Mouse (Mus musculus) midbrain, postnatal 0 days (tissue): ENCODE results near the gene Gm8020. TPM values are rescaled to one million over a fixed set of nuclear protein-coding genes. Genes with fewer than 3 reads are reported as not detected.
"Not testable (repeated sequence)": the region's sequence is repeated elsewhere in the genome, so short reads cannot be mapped to it uniquely, and the experiment has no call there.

ENCODE experiments used
- ATAC-seq: fragments of 200-750 bp; cut with Nextera tagmentation; 2 replicates; pipeline ENCODE4 v1.8.0; 2017; ENCODE audit warnings: moderate number of reproducible peaks, mild to moderate bottlenecking, moderate TSS enrichment, moderate library complexity; ENCODE audit not compliant: low FRiP score
- DNase-seq: peaks from one replicate; pipeline ENCODE4 v3.0.0-alpha.2; 2015; ENCODE audit warnings: low spot score
- H3K27ac ChIP-seq: fragments of 300-500 bp; sonication (generic); 2 replicates; pipeline ENCODE4 v1.5.1; 2014; ENCODE audit warnings: low read depth, mild to moderate bottlenecking, low read length, mixed read lengths
- H3K27me3 ChIP-seq: fragments of 300-500 bp; sonication (generic); 2 replicates; pipeline ENCODE4 v1.6.1; 2014; ENCODE audit warnings: low read length, control low read depth, mixed read lengths; ENCODE audit not compliant: insufficient read depth
- H3K36me3 ChIP-seq: fragments of 300-500 bp; sonication (generic); 2 replicates; pipeline ENCODE4 v1.6.1; 2014; ENCODE audit warnings: low read length, control low read depth, mixed read lengths; ENCODE audit not compliant: insufficient read depth
- H3K4me1 ChIP-seq: fragments of 300-500 bp; sonication (generic); 2 replicates; pipeline ENCODE4 v1.6.1; 2014; ENCODE audit warnings: mild to moderate bottlenecking, control low read depth, antibody characterized with exemption, low read length, mixed read lengths; ENCODE audit not compliant: insufficient read depth
- H3K4me2 ChIP-seq: fragments of 300-500 bp; sonication (generic); 2 replicates; pipeline ENCODE4 v1.6.1; 2014; ENCODE audit warnings: low read depth, mild to moderate bottlenecking, low read length, mixed read lengths; ENCODE audit not compliant: poor library complexity, severe bottlenecking
- H3K4me3 ChIP-seq: fragments of 300-500 bp; sonication (generic); 2 replicates; pipeline ENCODE4 v1.5.1; 2014; ENCODE audit warnings: low read depth, mild to moderate bottlenecking, low read length, moderate library complexity
- H3K9ac ChIP-seq: fragments of 300-500 bp; sonication (generic); replicated peaks from 2 replicates; pipeline ENCODE4 v1.6.1; 2014; ENCODE audit warnings: mild to moderate bottlenecking, low read length, moderate library complexity, mixed read lengths; ENCODE audit not compliant: poor library complexity, severe bottlenecking
- H3K9me3 ChIP-seq: fragments of 300-500 bp; sonication (generic); 2 replicates; pipeline ENCODE4 v1.6.1; 2016; ENCODE audit warnings: low read length, control low read depth
- WGBS: fragments of 180-500 bp; shearing (Covaris S2); extraction: QIAGEN DNeasy Blood & Tissue Kit; methylation state at CpG from one replicate; pipeline ENCODE4 v1.1.7; 2014; 5-methylcytosine and 5-hydroxymethylcytosine counted together
- polyA plus RNA-seq: library from polyadenylated mRNA; unstranded; fragments of >200 nt; fragmentation: Nextera tagmentation; extraction: Ambion mirVana; gene quantifications from 2 replicates; pipeline ENCODE4 v1.2.1, GENCODE M21; 2015
- total RNA-seq: library from RNA; depleted of rRNA; stranded (reverse); fragments of >200 nt; gene quantifications from 2 replicates; pipeline ENCODE4 v1.2.3, GENCODE M21; 2014; rRNA removed

The Gm8020 gene
- total RNA-seq (not detected in 2 replicates), polyA plus RNA-seq (not detected in 2 replicates)

- 90% methylated on average over 2 of the region's 3 CpGs for WGBS
- not testable (repeated sequence) for H3K27ac ChIP-seq
These were observed at the start of gene Gm8020 for GRCm38 (mm10) chr14:42502249-42502648. Gene Gm8020 (minus strand): TSS chr14:42502349.

GRCm38 (mm10) chr14:42543170-42543701 is 41.1 kb upstream of the Gm8020 start:
- H3K9ac ChIP-seq, H3K27ac ChIP-seq, H3K9me3 ChIP-seq, H3K4me1 ChIP-seq, DNase-seq, H3K27me3 ChIP-seq, H3K36me3 ChIP-seq, H3K4me3 ChIP-seq, H3K4me2 ChIP-seq: not testable (repeated sequence)
- WGBS = 11% methylated on average over 13 of the region's 31 CpGs
- ATAC-seq = peak; percentile 80

More at GRCm38 (mm10) chr14:42502249-42502648, at the start of gene Gm8020:
- H3K9ac ChIP-seq, H3K9me3 ChIP-seq, DNase-seq, H3K4me2 ChIP-seq, H3K4me1 ChIP-seq, H3K4me3 ChIP-seq, ATAC-seq, H3K27me3 ChIP-seq, H3K36me3 ChIP-seq: not testable (repeated sequence)

GRCm38 (mm10) chr14:42542316-42543169 is 40.4 kb upstream of the Gm8020 start:
- DNase-seq = not testable (repeated sequence)
- WGBS = 42% methylated on average over 16 of the region's 29 CpGs

DNA sequence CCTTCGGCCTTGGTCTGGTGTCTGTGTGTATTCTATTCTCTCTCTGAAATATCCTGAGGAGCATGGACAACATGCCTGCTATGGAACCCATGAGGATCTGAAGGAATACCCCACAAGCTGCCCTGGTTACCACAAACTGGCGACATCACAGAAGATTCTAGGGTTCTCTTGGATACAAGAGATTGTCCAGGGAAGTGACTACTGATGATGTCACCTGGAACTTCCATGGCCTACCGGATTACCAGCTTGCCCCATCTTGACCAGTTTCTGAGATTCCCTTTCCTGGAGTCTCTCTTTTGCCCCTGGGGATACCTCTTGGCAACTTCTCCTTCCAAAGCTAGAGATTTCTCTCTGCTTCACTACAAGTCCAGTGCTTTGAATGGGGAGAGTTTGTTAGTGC is 22.0 kb upstream of the Gm8020 start, which contains the start of gene Gm8024:
Gene Gm8024 (minus strand): TSS at position 101 of the 400 bp plus-strand sequence.
- not testable (repeated sequence) for H3K4me3 ChIP-seq, DNase-seq, H3K27ac ChIP-seq, H3K36me3 ChIP-seq, H3K27me3 ChIP-seq, H3K4me1 ChIP-seq, H3K4me2 ChIP-seq, H3K9me3 ChIP-seq, ATAC-seq, H3K9ac ChIP-seq
- 89% methylated on average over 1 of the region's 3 CpGs for WGBS

More at GRCm38 (mm10) chr14:42542316-42543169, 40.4 kb upstream of the Gm8020 start:
- H3K27me3 ChIP-seq, H3K4me2 ChIP-seq, H3K27ac ChIP-seq, H3K4me1 ChIP-seq, H3K36me3 ChIP-seq, H3K9me3 ChIP-seq, H3K9ac ChIP-seq, H3K4me3 ChIP-seq: not testable (repeated sequence)
- peak; percentile 83 for ATAC-seq

GRCm38 (mm10) chr14:42463581-42463980 is 38.6 kb downstream of the Gm8020 start, which contains the start of gene Gm8011:
Gene Gm8011 (plus strand): TSS chr14:42463881.
- ATAC-seq, H3K4me2 ChIP-seq, H3K36me3 ChIP-seq, H3K4me3 ChIP-seq, H3K4me1 ChIP-seq, H3K27ac ChIP-seq, H3K9ac ChIP-seq, H3K9me3 ChIP-seq, H3K27me3 ChIP-seq, DNase-seq: not testable (repeated sequence)
- WGBS = 54% methylated on average over 2 of the region's 2 CpGs

Other genes starting within 250 kb of the Gm8020 start
- gene Gm17026, start 242.3 kb downstream of the Gm8020 start, total RNA-seq = not detected in 2 replicates
- gene Gm17026, start 242.3 kb downstream of the Gm8020 start, polyA plus RNA-seq = not detected in 2 replicates
- not detected in 2 replicates for gene Gm9611, start 205.0 kb downstream of the Gm8020 start, total RNA-seq
- gene Gm9611, start 205.0 kb downstream of the Gm8020 start, polyA plus RNA-seq = not detected in 2 replicates
- gene Gm7995, start 192.1 kb downstream of the Gm8020 start, total RNA-seq = not detected in 2 replicates
- gene Gm7995, start 192.1 kb downstream of the Gm8020 start, polyA plus RNA-seq = not detected in 2 replicates
- not detected in 2 replicates for gene Gm8005, start 62.7 kb downstream of the Gm8020 start, total RNA-seq
- not detected in 2 replicates for gene Gm8005, start 62.7 kb downstream of the Gm8020 start, polyA plus RNA-seq
- not detected in 2 replicates for gene Gm8011, start 38.5 kb downstream of the Gm8020 start, total RNA-seq
- gene Gm8011, start 38.5 kb downstream of the Gm8020 start, polyA plus RNA-seq = not detected in 2 replicates
- gene Gm8024, start 21.9 kb upstream of the Gm8020 start, total RNA-seq = not detected in 2 replicates
- 0.11 TPM in 1 of 2 replicates, not detected in the other for gene Gm8024, start 21.9 kb upstream of the Gm8020 start, polyA plus RNA-seq
- not detected in 2 replicates for gene Gm17124, start 97.5 kb upstream of the Gm8020 start, total RNA-seq
- not detected in 2 replicates for gene Gm17124, start 97.5 kb upstream of the Gm8020 start, polyA plus RNA-seq
- not detected in 2 replicates for gene Gm3633, start 139.6 kb upstream of the Gm8020 start, total RNA-seq
- not detected in 2 replicates for gene Gm3633, start 139.6 kb upstream of the Gm8020 start, polyA plus RNA-seq
- not detected in 2 replicates for gene Gm10378, start 153.6 kb upstream of the Gm8020 start, total RNA-seq
- gene Gm10378, start 153.6 kb upstream of the Gm8020 start, polyA plus RNA-seq = not detected in 2 replicates